Mouse (Mus musculus): Measurements from ENCODE around the gene Dnhd1. TPM values are rescaled to one million over a fixed set of nuclear protein-coding genes. Genes with fewer than 3 reads are reported as not detected.
A peak's percentile ranks its signal among the peaks of the same experiment; 100 is the strongest.
"Not testable (repeated sequence)": the region's sequence is repeated elsewhere in the genome, so short reads cannot be mapped to it uniquely, and the experiment has no call there.

Dnhd1 gene
- total RNA-seq, 2 experiments from 2014 or later: 3.4 to 9.5 TPM

DNA sequence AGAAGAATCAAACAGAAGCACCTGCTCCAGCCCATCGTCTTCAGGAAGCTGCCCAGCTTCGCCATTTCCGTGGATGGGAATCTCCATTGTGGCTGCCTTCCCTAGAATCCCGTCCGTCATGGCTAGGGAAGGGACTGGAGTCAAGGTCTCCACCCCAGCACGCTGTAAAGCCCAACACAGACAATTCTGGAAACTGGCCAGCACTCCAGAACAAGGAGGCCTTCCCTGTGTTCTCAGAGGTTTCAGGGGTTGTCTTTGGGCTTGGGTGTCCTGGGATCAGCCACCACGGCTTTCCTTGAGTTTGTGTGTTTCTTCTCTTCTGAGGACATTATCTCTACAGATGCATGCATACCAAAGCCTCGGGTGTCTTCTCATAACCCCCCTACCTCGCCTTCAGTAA, 11.3 kb upstream of the Dnhd1 start:
- intact Hi-C loops (cut with DNase I): loop anchor here (5.0 to 10.0 kb wide), 2 partner anchors 82 to 235 kb away; partner anchors contain the start of genes Cnga4 and Fam160a2
- DNase-seq (ENCODE audit: low spot score in 2 of 2): no peak

DNA sequence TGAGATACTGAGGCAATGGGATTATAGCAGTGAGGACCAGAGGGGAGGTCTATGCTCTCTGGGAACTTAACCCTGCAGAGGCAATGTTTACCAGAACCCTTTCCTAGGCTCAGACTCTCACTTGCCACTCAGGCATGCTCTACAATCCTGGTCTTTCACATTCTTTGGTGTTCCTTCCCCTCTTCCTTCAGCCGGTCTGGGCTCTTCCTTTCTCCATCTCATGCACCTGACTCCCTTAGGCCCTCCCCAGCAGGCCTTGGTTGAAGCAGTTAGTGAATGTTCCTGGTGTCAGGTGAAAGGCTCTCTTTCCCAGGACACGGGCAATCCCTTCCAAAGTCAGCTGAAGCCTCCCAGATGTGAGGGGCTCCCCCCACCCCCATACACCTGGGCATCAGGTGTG, 10.9 kb upstream of the Dnhd1 start, which contains the start of gene Timm10b:
Gene Timm10b, plus strand, starts transcription at position 301 of the 400 bp plus-strand sequence.
- intact Hi-C loops (cut with DNase I): loop anchor here (5.0 to 10.0 kb wide), 3 partner anchors 82 to 235 kb away; partner anchors contain the start of genes Cnga4, Fam160a2 and Mrpl17
- DNase-seq (ENCODE audit: low spot score in 2 of 2): no peak

DNA sequence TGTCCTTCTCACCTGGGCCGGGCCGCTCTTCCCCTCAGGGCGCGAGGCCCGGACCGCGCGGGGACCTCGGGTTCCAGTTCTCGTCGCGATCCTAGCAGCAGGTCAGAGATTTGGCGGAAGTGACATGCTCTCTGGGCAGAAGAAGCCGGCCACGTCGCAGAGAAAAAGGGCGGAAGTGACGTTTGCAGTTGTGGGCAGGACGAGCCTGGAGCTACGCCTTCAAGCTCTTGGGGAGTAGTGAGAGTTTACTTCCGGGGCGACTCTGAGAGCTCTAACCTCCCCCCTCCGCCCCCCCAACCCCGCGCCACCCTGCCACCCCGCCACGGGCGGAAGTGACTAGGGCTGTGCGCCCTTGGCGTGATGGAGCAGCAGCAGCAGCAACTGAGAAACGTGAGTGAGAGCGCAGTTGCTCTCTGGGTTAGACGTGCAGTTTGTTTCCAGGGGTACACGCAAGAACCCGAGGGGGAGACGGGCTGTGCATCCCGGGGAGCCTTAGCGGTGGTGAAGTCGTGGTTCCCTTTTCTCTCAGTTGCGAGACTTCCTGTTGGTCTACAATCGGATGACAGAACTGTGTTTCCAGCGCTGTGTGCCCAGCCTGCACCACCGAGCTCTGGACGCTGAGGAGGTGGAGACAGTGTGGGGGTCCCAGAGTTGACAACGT, 10.3 kb upstream of the Dnhd1 start, which contains the start of the genes Arfip2 and Gm45799:
Gene Arfip2, minus strand, starts transcription at position 184 of the 661 bp plus-strand sequence.
Gene Gm45799, plus strand, starts transcription at position 320 of the 661 bp plus-strand sequence.
- intact Hi-C loops (cut with DNase I): loop anchor here (5.0 kb wide), 1 partner anchor 172 kb away; the partner anchor contains the start of gene Mrpl17
- peak; percentile 95 to 97 for DNase-seq (ENCODE audit: low spot score in 2 of 2)

DNA sequence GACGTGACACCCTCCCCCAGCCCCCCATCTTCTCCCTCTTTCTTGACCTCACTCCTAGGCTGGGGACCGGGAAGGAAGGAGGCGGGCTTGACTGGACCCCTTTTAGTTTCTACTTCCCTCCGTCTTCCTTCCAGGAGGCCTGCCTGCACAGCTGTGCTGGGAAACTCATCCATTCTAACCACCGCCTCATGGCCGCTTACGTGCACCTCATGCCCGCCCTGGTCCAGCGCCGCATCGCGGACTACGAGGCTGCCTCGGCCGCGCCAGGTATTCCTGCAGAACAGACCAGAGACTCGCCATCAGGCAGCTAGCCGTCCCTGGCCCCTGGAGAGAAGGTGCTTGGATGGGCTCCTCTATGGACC, 9.8 kb upstream of the Dnhd1 start:
- intact Hi-C loops (cut with DNase I): loop anchor here (5.0 kb wide), 1 partner anchor 171 kb away; the partner anchor contains the start of gene Mrpl17

DNA sequence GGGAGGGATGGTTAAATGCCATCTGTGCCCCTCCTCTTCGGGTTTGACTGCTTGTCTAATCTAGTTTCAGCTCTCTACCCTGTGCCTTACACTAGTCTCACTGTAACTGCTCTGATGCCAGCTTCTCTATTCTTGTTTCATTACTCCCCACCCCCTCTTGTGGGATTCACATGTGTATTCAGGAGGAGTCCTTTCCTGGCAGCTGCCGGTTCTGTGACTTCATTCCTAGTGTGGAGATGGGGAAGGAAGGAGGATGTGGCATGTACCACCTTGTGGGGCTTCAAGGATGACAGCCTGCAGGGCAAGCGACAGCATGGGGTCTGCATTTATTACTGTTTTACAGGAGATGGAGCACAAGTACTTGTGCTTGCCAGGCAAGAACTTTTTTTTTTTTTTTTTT, 8.7 kb upstream of the Dnhd1 start:
- intact Hi-C loops (cut with DNase I): loop anchor here (5.0 kb wide), 1 partner anchor 170 kb away; the partner anchor contains the start of gene Mrpl17
- DNase-seq (ENCODE audit: low spot score in 2 of 2): no peak

More for the DNA sequence above, 9.8 kb upstream of the Dnhd1 start:
- peak; percentile 46 to 51 for DNase-seq (ENCODE audit: low spot score in 2 of 2)

DNA sequence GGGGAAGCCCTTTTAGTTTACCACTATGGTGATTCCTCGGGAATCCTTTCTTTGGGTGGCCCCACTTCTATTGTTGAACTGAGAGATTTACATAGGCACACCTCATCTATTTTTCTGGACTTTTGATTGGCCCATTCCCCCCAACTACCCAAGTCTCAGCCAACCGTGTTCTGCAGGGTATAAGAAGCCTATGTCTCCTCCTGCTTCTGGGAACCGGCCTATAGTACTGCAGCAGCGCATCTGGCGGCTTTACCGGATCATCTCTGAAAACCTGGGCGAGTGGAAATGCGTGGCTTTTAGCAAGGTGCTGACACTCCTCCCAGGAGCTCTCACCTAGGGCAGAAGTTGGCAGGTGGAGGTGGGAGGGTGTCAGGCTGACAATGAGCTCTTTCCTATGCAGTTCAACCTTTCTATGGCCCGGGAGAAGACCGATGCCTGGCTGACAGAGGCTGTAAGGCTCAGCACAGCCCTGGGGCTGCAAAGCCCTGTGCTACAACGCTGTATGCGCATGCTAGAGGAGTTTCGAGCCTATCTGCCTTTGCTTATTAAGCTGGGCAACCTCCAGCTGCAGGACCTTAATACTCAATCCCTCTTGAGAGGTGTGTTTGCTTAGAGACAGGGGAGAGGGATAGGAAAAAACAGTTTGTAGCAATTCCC, 35.0 kb downstream of the Dnhd1 start:
- intact Hi-C loops (cut with DNase I): no loop called here
- no peak for DNase-seq (ENCODE audit: low spot score in 2 of 2)

DNA sequence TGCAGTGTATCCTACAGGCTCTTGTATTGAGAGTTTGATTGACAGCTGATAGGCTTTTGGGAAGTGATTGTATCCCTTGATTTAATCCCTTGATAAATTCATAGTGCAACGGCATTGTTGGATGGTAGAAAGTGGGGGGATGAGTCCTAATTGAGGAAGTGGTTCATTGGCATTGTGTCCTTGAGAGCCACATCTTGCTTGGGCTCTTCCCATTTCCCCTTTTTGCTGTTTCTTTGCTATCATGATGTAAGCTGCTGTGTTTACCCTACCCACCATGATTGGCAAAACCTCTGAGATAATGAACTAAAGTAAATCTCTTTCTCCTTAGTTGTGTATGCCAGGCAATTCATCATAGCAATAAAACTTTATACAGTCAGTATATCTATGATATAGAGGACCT, 40.2 kb downstream of the Dnhd1 start:
- DNase-seq (ENCODE audit: low spot score in 2 of 2): no peak
- intact Hi-C loops (cut with DNase I): no loop called here

DNA sequence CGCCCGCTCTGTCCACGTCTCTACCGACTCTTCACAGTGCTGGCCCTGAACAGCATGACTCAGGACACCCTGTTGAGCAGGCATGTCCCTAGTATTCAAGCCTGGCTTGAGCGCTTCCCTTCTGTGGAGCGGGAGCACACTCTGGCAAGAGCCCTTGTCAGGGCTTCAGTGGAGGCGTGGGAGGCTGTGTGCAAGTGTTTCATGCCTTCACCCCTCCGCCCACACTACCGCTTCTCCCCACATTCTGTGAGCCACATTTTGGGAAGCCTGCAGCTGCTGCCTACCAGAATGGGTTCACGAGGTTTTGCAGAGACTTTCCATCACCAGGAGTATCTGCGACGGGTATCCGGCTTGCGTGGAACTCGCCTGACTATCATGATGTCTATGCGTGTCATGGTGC, 52.6 kb downstream of the Dnhd1 start:
- peak; percentile 14 to 21 for DNase-seq (ENCODE audit: low spot score in 2 of 2)

DNA sequence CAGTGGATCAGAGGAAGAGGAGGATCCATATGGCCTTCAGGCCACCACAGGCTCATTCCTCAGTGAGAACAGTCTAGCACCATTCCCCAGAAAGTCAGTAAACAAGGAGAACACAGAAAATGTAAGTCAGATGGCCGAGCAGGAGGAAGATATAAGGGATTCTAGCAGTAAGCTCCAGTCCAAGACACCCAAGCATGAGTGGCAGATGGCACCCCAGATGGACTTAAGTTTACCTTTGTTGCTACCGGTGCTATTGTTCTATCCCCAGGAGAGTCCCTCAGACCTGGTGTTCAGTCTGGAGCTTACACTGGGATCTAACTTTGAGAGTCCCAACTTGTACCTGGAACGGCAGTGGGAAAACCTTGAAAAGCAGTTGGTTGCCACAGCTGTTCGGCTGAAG, 53.2 kb downstream of the Dnhd1 start:
- intact Hi-C loops (cut with DNase I): no loop called here
- DNase-seq (ENCODE audit: low spot score in 2 of 2): no peak

More for the DNA sequence above, 52.6 kb downstream of the Dnhd1 start:
- intact Hi-C loops (cut with DNase I): no loop called here

DNA sequence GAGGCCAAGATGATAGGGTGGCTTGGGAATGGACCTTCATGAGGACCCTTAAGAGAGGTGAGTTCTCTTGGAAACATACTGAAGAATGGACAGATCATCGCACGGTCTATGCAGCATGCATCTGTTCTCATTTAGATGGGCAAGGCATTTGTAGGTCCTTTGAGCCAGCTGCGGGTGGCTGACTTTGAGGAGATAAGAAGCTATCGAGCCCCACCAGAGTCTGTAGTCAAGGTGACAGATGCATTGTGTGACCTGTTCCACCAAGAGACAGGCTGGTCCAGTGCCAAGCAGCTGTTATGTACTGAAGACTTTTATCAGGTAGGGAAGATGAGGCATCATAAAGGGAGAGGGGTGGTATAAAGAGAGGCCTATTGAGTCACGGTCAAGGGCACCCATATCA, 58.1 kb downstream of the Dnhd1 start:
- no peak for DNase-seq (ENCODE audit: low spot score in 2 of 2)
- intact Hi-C loops (cut with DNase I): no loop called here

DNA sequence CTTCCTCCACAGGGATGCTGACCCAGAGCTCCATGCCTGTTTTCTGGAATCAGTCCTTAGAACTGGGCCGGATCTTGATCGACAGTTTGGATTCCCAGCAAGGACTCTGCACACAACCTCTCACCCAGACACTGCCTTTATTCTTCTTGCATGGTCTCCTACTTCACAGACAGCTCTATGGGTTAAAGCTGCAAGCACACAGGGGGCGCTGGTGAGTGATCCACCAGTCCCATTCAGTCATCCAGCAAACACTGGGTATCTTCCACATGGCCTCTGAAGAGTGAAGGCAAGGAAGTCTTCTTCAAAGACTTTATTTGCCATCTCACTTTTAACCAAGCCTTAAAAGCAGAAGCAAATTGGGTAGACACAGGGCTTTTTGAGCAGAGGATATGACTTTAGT, 64.7 kb downstream of the Dnhd1 start:
- DNase-seq (ENCODE audit: low spot score in 2 of 2): no peak
- intact Hi-C loops (cut with DNase I): no loop called here

DNA sequence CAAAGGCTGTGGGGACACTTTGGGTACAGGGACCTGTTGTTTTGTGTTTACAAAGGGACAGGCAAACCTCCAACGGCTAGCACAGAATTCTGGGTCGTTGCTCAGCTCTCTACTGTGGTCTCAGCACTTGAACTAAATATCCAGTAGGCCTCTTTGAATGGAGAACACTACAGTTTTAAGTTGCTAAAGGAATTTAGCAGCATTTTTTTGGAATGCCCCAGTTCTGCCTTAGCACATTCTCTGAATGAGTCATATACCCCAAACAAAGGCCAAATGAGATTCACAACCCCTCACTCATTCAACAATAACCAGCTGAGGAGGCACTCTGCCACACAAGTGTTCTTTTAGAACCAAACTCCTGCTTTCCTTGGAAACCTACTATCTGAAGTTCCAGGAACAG, 71.3 kb downstream of the Dnhd1 start:
- intact Hi-C loops (cut with DNase I): no loop called here
- no peak for DNase-seq (ENCODE audit: low spot score in 2 of 2)

DNA sequence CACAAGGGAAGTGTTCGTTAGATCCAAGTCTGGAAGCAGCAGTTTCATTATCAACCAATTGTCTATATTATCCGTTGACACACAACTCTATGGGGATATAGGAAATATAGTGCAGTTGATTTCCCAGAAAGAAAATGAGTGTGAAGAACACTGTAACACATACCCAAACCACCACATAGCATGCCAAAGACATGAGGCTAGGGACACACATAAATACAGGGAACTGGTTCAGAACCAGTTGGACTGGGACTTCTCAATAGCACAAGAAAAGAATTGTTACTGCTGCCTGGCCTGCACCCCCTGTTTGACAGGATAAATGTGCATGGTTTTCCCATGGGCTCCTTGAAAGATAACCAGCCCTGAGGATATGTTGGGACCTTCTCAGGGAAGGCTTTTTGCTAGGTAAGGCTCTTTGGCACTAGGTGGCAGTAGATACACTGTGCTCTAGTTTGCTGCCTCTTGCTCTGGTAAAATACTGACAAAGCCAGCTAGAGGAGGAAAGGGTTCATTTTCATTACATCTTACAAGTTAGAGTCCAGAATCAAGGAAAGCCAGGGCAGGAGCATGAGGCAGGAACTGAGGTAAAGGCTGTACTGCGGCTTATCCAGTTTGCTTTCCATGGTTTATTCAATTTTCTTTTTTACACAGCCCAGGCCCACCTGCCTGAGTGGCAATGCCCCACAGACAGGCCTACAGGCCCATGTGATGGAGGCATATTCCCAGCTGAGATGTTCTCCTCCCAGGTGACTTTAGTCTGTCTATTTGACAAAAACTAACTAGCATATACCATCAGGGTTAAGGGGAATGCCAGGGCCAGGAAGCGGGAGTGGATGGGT, 75.7 kb downstream of the Dnhd1 start:
- intact Hi-C loops (cut with DNase I): loop anchor here (1.0 kb wide), 1 partner anchor 90 kb away; no protein-coding TSS in a partner anchor
- peak; percentile 32 to 35 for DNase-seq (ENCODE audit: low spot score in 2 of 2)

DNA sequence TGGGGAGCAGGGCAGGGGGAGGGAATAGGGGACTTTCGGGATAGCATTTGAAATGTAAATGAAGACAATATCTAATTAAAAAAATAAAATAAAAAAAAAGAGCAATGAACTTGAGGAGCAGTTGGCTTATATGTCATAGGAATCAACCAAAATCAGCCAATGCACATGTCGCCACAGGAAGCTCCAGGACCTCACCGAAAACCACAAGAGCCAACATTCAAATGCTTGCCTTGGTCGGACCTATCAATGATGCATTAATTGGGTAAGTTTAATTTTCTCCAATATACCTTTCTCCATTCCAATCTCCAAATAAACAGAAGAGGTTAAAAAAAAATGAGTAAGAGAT, 76.3 kb downstream of the Dnhd1 start:
- no peak for DNase-seq (ENCODE audit: low spot score in 2 of 2)
- intact Hi-C loops (cut with DNase I): loop anchor here (1.0 kb wide), 1 partner anchor 89 kb away; no protein-coding TSS in a partner anchor

DNA sequence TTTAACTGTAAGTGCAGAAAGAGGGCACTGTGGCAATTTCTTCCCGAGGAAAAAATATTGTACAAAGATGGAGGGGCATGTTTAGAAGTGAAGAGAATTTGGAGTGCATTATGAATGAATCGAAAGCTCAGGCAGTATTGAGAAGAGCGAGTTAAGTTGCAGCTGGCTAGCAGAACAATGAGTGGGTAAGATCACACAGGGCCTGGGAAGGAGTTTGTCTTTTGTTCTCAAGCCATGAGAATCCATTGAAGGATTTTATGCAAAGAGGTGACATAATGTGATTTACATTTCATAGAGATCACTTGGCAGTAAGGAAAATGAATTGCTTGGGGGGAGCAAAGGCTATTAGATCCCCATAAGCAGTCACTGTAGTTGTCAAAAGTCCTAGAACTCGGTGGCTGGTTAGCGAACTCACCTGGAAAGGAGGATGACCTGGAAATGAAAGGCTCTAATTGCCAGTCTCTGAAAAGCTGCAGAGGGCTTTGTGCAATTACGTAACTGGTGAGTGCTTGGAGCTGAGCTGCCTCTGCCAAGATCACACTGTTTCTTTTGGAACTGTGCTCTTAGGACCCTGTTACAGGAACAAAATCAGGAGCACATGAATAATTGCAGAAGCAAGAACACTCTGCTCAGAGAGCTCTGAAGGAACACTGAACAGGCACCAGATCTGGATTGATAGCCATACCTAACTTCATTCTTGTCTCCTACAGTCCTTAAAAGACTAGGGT, 78.2 kb downstream of the Dnhd1 start:
- intact Hi-C loops (cut with DNase I): no loop called here

DNA sequence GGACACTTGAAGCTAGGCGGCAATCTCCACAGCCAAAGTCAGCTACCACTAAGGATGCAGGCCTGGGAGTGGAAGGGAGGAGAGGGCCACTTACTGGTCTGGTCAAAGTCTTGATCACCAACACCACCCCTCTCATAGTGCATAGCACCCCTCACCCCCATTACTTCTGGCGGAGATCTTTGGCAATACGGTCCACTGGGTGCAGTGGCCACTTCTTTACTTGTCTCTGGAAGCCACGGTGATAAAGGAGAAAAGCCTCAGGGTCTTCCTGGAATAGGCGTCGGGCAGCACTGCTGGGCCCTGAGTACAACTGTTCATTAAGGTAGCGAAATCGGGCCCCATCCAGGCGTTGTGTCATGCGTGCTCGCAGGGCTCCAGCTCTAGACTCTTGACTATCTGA, 83.2 kb downstream of the Dnhd1 start:
- intact Hi-C loops (cut with DNase I): no loop called here
- no peak for DNase-seq (ENCODE audit: low spot score in 2 of 2)

More for the DNA sequence above, 78.2 kb downstream of the Dnhd1 start:
- no peak for DNase-seq (ENCODE audit: low spot score in 2 of 2)

DNA sequence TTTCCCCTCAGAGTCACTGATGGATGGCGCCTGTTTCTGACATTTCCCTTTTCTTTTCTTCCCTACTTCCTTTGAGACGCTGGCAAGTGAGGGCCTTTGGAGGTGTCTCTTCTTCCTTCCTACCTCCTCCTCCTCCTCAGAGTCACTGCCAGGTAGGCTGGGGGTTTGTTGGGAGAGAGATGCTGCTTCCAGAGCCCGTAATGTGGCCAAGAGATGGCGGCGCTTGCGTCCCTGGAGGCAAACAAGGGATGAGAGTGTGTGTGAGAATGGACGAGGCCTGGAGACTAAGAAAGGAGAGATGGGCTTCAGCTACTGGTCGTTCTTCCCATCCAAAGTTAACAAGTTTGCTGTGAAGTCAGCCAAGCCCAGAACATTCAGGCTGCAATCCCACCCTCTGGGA, 84.2 kb downstream of the Dnhd1 start:
- no peak for DNase-seq (ENCODE audit: low spot score in 2 of 2)

DNA sequence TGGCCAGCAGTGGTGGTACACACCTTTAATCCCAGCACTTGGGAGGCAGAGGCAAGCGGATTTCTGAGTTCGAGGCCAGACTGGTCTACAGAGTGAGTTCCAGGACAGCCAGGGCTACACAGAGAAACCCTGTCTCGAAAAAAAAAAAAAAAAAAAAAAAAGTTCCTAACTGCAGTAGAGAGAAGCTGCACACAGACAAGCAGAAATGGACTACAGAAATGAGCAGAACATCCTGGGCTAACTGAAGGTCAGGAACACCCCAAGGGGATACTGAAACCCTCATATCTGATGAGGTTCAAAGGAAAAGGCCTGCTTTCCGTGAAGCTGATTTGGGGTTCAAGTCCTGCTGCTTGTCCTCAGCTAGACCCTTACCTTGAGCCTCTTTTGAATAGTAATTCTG, 84.8 kb downstream of the Dnhd1 start:
- not testable (repeated sequence) for DNase-seq (ENCODE audit: low spot score in 2 of 2)
- intact Hi-C loops (cut with DNase I): loop anchor here (5.0 kb wide), 1 partner anchor 103 kb away; the partner anchor contains the start of gene Trim3

More for the DNA sequence above, 84.2 kb downstream of the Dnhd1 start:
- intact Hi-C loops (cut with DNase I): loop anchor here (5.0 kb wide), 1 partner anchor 103 kb away; the partner anchor contains the start of gene Trim3
